Mouse (Mus musculus): ENCODE data around the gene Klf1. TPM values are rescaled to one million over a fixed set of nuclear protein-coding genes. Genes with fewer than 3 reads are reported as not detected.
A peak's percentile ranks its signal among the peaks of the same experiment; 100 is the strongest.
"Not testable (repeated sequence)": the region's sequence is repeated elsewhere in the genome, so short reads cannot be mapped to it uniquely, and the experiment has no call there.

Klf1 gene
- polyA plus RNA-seq, 1 experiment from 2014 or later, result 11.1 TPM

- Histone ChIP-seq H3K27ac (replicated peaks; ENCODE audit: low read depth, low read length) (no peak overlapping the region), H3K27me3 (ENCODE audit: control insufficient read depth, insufficient read depth, low read length) (no peaks in the 10 kb centered on the region), H3K36me3 (replicated peaks; ENCODE audit: control insufficient read depth, insufficient read depth, low read depth, low read length) (no peaks in the 10 kb centered on the region), H3K9ac (replicated peaks; ENCODE audit: low read length) (no peak overlapping the region), H3K4me3 (ENCODE audit: low read depth, low read length) (no peak overlapping the region), H3K4me1 (ENCODE audit: control insufficient read depth, insufficient read depth, low read length) (no peaks in the 10 kb centered on the region), H3K9me3 (replicated peaks; ENCODE audit: control insufficient read depth, low read length) (no peaks in the 10 kb centered on the region), H3K4me2 (ENCODE audit: low read depth, low read length) (no peak overlapping the region)
- ATAC-seq (replicated peaks; ENCODE audit: insufficient number of reproducible peaks, low FRiP score, low TSS enrichment, low read depth) (no peak), DNase-seq (ENCODE audit: low spot score) (no peak)
- 64% methylated on average over 4 of the region's 4 CpGs for WGBS
These were observed 657 bp upstream of the Klf1 start for GRCm38 (mm10) chr8:84901071-84901470.

- Histone ChIP-seq H3K36me3 (replicated peaks; ENCODE audit: control insufficient read depth, insufficient read depth, low read depth, low read length) (no peaks in the 10 kb centered on the region), H3K27ac (replicated peaks; ENCODE audit: low read depth, low read length) (no peak overlapping the region), H3K4me1 (ENCODE audit: control insufficient read depth, insufficient read depth, low read length) (no peaks in the 10 kb centered on the region), H3K27me3 (ENCODE audit: control insufficient read depth, insufficient read depth, low read length) (no peaks in the 10 kb centered on the region), H3K4me3 (ENCODE audit: low read depth, low read length) (peak overlapping the region; percentile 61), H3K4me2 (ENCODE audit: low read depth, low read length) (peak overlapping the region; percentile 97), H3K9me3 (replicated peaks; ENCODE audit: control insufficient read depth, low read length) (no peaks in the 10 kb centered on the region), H3K9ac (replicated peaks; ENCODE audit: low read length) (peak overlapping the region; percentile 80)
- ATAC-seq (replicated peaks; ENCODE audit: insufficient number of reproducible peaks, low FRiP score, low TSS enrichment, low read depth) (peak; percentile 16; the same call in 1 of the 2 replicates), DNase-seq (ENCODE audit: low spot score) (peak; percentile 38)
- WGBS, result 3% methylated on average over 24 of the region's 24 CpGs
These were observed 715 bp downstream of the Klf1 start for GRCm38 (mm10) chr8:84902367-84902919.

DNA sequence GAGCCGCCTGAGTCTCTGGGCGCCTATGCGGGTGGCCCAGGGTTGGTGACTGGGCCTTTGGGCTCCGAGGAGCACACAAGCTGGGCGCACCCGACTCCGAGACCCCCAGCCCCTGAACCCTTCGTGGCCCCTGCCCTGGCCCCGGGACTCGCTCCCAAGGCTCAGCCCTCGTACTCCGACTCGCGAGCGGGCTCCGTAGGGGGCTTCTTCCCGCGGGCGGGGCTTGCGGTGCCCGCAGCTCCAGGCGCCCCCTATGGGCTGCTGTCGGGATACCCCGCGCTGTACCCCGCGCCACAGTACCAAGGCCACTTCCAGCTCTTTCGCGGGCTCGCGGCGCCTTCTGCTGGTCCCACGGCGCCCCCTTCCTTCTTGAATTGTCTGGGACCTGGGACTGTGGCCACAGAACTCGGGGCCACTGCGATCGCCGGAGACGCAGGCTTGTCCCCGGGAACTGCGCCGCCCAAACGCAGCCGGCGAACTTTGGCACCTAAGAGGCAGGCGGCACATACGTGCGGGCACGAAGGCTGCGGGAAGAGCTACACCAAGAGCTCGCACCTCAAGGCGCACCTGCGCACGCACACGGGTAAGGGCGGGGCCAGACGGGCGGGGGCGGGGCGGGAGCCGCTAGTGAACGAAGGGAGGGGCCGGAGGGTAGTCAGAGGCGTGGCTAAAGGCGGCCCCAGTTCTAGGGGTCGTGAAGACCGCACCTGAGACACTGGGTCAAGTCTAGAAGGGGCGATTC lies 1.4 kb downstream of the Klf1 start:
- H3K4me3 ChIP-seq (ENCODE audit: low read depth, low read length), result peak overlapping the region; percentile 61
- H3K4me1 ChIP-seq (ENCODE audit: control insufficient read depth, insufficient read depth, low read length), result no peaks in the 10 kb centered on the region
- ATAC-seq (replicated peaks; ENCODE audit: insufficient number of reproducible peaks, low FRiP score, low TSS enrichment, low read depth), result peak; percentile 76
- no peaks in the 10 kb centered on the region for H3K9me3 ChIP-seq (replicated peaks; ENCODE audit: control insufficient read depth, low read length)
- peak overlapping the region; percentile 97 for H3K4me2 ChIP-seq (ENCODE audit: low read depth, low read length)
- 0 out of 2 replicates have a peak overlapping the region, but pooled peaks have one; percentile 38 for H3K27ac ChIP-seq (replicated peaks; ENCODE audit: low read depth, low read length)
- WGBS, result under 1% methylated on average over 67 of the region's 68 CpGs
- no peaks in the 10 kb centered on the region for H3K36me3 ChIP-seq (replicated peaks; ENCODE audit: control insufficient read depth, insufficient read depth, low read depth, low read length)
- peak overlapping the region; percentile 80 for H3K9ac ChIP-seq (replicated peaks; ENCODE audit: low read length)
- peak; percentile 91 for DNase-seq (ENCODE audit: low spot score)
- H3K27me3 ChIP-seq (ENCODE audit: control insufficient read depth, insufficient read depth, low read length), result no peaks in the 10 kb centered on the region

GRCm38 (mm10) chr8:84904351-84904750 lies 2.6 kb downstream of the Klf1 start:
- peaks cover 3% of the 10 kb centered on the region for H3K27me3 ChIP-seq (ENCODE audit: control insufficient read depth, insufficient read depth, low read length)
- ATAC-seq (replicated peaks; ENCODE audit: insufficient number of reproducible peaks, low FRiP score, low TSS enrichment, low read depth) (no peak), DNase-seq (ENCODE audit: low spot score) (no peak)
- H3K4me3 ChIP-seq (ENCODE audit: low read depth, low read length), result no peak overlapping the region
- H3K27ac ChIP-seq (replicated peaks; ENCODE audit: low read depth, low read length), result no peak overlapping the region
- H3K9ac ChIP-seq (replicated peaks; ENCODE audit: low read length), result no peak overlapping the region
- H3K9me3 ChIP-seq (replicated peaks; ENCODE audit: control insufficient read depth, low read length), result no peaks in the 10 kb centered on the region
- no peak overlapping the region for H3K4me2 ChIP-seq (ENCODE audit: low read depth, low read length)
- H3K4me1 ChIP-seq (ENCODE audit: control insufficient read depth, insufficient read depth, low read length), result peaks cover 3% of the 10 kb centered on the region; the same call in 1 of the 2 replicates
- WGBS, result 89% methylated on average over 7 of the region's 7 CpGs
- no peaks in the 10 kb centered on the region for H3K36me3 ChIP-seq (replicated peaks; ENCODE audit: control insufficient read depth, insufficient read depth, low read depth, low read length)

DNA sequence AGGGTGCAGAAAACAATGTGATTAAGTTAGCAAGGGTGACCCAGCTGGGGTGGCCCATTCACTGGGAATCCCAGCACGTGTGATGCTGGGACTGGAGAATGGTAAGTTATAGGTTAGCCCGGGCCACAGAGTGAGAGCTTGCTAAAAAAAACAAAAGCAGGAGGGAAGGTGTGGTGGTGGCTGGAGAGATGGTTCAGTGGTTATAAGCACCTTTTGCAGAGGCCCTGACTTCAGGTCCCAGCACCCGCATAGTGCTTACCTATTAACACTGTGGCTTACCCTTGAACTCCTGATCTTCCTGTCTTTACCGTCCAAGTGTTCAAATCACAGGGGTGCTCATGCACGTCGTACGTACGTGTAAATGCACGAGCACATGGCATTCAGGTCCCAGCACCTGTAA lies 5.3 kb downstream of the Klf1 start:
- no peak overlapping the region for H3K27ac ChIP-seq (replicated peaks; ENCODE audit: low read depth, low read length)
- no peaks in the 10 kb centered on the region for H3K36me3 ChIP-seq (replicated peaks; ENCODE audit: control insufficient read depth, insufficient read depth, low read depth, low read length)
- H3K4me1 ChIP-seq (ENCODE audit: control insufficient read depth, insufficient read depth, low read length), result peaks cover 3% of the 10 kb centered on the region; the same call in 1 of the 2 replicates
- ATAC-seq (replicated peaks; ENCODE audit: insufficient number of reproducible peaks, low FRiP score, low TSS enrichment, low read depth) (no peak), DNase-seq (ENCODE audit: low spot score) (no peak)
- H3K4me3 ChIP-seq (ENCODE audit: low read depth, low read length), result no peak overlapping the region
- H3K9me3 ChIP-seq (replicated peaks; ENCODE audit: control insufficient read depth, low read length), result no peaks in the 10 kb centered on the region
- H3K9ac ChIP-seq (replicated peaks; ENCODE audit: low read length), result no peak overlapping the region
- WGBS, result 90% methylated on average over 9 of the region's 9 CpGs
- H3K27me3 ChIP-seq (ENCODE audit: control insufficient read depth, insufficient read depth, low read length), result peaks cover 9% of the 10 kb centered on the region
- H3K4me2 ChIP-seq (ENCODE audit: low read depth, low read length), result no peak overlapping the region

GRCm38 (mm10) chr8:84907493-84907892 lies 5.8 kb downstream of the Klf1 start:
- H3K4me1 ChIP-seq (ENCODE audit: control insufficient read depth, insufficient read depth, low read length), result peaks cover 3% of the 10 kb centered on the region; the same call in 1 of the 2 replicates
- no peak overlapping the region for H3K9ac ChIP-seq (replicated peaks; ENCODE audit: low read length)
- WGBS, result 71% methylated on average over 8 of the region's 8 CpGs
- no peaks in the 10 kb centered on the region for H3K9me3 ChIP-seq (replicated peaks; ENCODE audit: control insufficient read depth, low read length)
- no peak overlapping the region for H3K27ac ChIP-seq (replicated peaks; ENCODE audit: low read depth, low read length)
- DNase-seq (ENCODE audit: low spot score), result no peak
- ATAC-seq (replicated peaks; ENCODE audit: insufficient number of reproducible peaks, low FRiP score, low TSS enrichment, low read depth), result no peak
- no peak overlapping the region for H3K4me3 ChIP-seq (ENCODE audit: low read depth, low read length)
- no peak overlapping the region for H3K4me2 ChIP-seq (ENCODE audit: low read depth, low read length)
- H3K27me3 ChIP-seq (ENCODE audit: control insufficient read depth, insufficient read depth, low read length), result peaks cover 13% of the 10 kb centered on the region
- no peaks in the 10 kb centered on the region for H3K36me3 ChIP-seq (replicated peaks; ENCODE audit: control insufficient read depth, insufficient read depth, low read depth, low read length)

GRCm38 (mm10) chr8:84907979-84908378 lies 6.3 kb downstream of the Klf1 start:
- not testable (repeated sequence) for H3K4me1 ChIP-seq (ENCODE audit: control insufficient read depth, insufficient read depth, low read length); ATAC-seq (replicated peaks; ENCODE audit: insufficient number of reproducible peaks, low FRiP score, low TSS enrichment, low read depth); H3K36me3 ChIP-seq (replicated peaks; ENCODE audit: control insufficient read depth, insufficient read depth, low read depth, low read length); DNase-seq (ENCODE audit: low spot score); H3K9me3 ChIP-seq (replicated peaks; ENCODE audit: control insufficient read depth, low read length); H3K27ac ChIP-seq (replicated peaks; ENCODE audit: low read depth, low read length)
- Histone ChIP-seq H3K4me3 (ENCODE audit: low read depth, low read length) (peak overlapping the region; percentile 59), H3K27me3 (ENCODE audit: control insufficient read depth, insufficient read depth, low read length) (peaks cover 18% of the 10 kb centered on the region), H3K4me2 (ENCODE audit: low read depth, low read length) (peak overlapping the region; percentile 78), H3K9ac (replicated peaks; ENCODE audit: low read length) (0 out of 2 replicates have a peak overlapping the region, but pooled peaks have one; percentile 22)
- WGBS, result 19% methylated on average over 7 of the region's 7 CpGs
